Mouse (Mus musculus): ENCODE results near the gene Krt25.

GRCm38 (mm10) chr11:99316543-99316942 lies 6.2 kb downstream of the Krt25 start:
- TF ChIP-seq CTCF (IDR thresholded peaks at IDR 0.05; ENCODE audit: low read depth) = no peak
- no peak for TF ChIP-seq EP300 (optimal IDR thresholded peaks at IDR 0.05)
